Mouse (Mus musculus): ENCODE data around the gene Igflr1.

Igflr1 gene

GRCm38 (mm10) chr7:30588676-30589434 lies 23.6 kb downstream of the Igflr1 start, which contains the start of gene Kmt2b:
Kmt2b (minus strand) TSS chr7:30588726.
- peak; percentile 90 for DNase-seq (ENCODE audit: low read depth)

GRCm38 (mm10) chr7:30589435-30590301 lies 24.4 kb downstream of the Igflr1 start:
- DNase-seq (ENCODE audit: low read depth) = peak; percentile 71

- no peak for DNase-seq (ENCODE audit: low read depth)
Measured at GRCm38 (mm10) chr7:30590927-30591604, 25.8 kb downstream of the Igflr1 start.

- DNase-seq (ENCODE audit: low read depth) = no peak
Measured at GRCm38 (mm10) chr7:30591605-30591951, 26.4 kb downstream of the Igflr1 start.

- peak; percentile 21 for DNase-seq (ENCODE audit: low read depth)
Measured at GRCm38 (mm10) chr7:30592772-30593423, 27.7 kb downstream of the Igflr1 start.

GRCm38 (mm10) chr7:30593579-30594509 lies 28.6 kb downstream of the Igflr1 start:
- DNase-seq (ENCODE audit: low read depth) = no peak

GRCm38 (mm10) chr7:30594510-30595024 lies 29.3 kb downstream of the Igflr1 start:
- DNase-seq (ENCODE audit: low read depth) = no peak

- no peak for DNase-seq (ENCODE audit: low read depth)
Measured at GRCm38 (mm10) chr7:30596093-30596492, 30.9 kb downstream of the Igflr1 start.

GRCm38 (mm10) chr7:30596811-30597210 lies 31.6 kb downstream of the Igflr1 start:
- DNase-seq (ENCODE audit: low read depth) = no peak

GRCm38 (mm10) chr7:30598786-30599185 lies 33.6 kb downstream of the Igflr1 start, which contains the start of gene Zbtb32:
Zbtb32 (minus strand) TSS chr7:30598909.
- no peak for DNase-seq (ENCODE audit: low read depth)

GRCm38 (mm10) chr7:30599933-30600353 lies 34.7 kb downstream of the Igflr1 start:
- DNase-seq (ENCODE audit: low read depth) = peak; percentile 83

- no peak for DNase-seq (ENCODE audit: low read depth)
Measured at GRCm38 (mm10) chr7:30600651-30601050, 35.4 kb downstream of the Igflr1 start.

- DNase-seq (ENCODE audit: low read depth) = no peak
Measured at GRCm38 (mm10) chr7:30602583-30602982, 37.4 kb downstream of the Igflr1 start.

GRCm38 (mm10) chr7:30604424-30604823 lies 39.2 kb downstream of the Igflr1 start:
- no peak for DNase-seq (ENCODE audit: low read depth)

GRCm38 (mm10) chr7:30604944-30605343 lies 39.7 kb downstream of the Igflr1 start:
- DNase-seq (ENCODE audit: low read depth) = no peak

GRCm38 (mm10) chr7:30607706-30608309 lies 42.6 kb downstream of the Igflr1 start:
- no peak for DNase-seq (ENCODE audit: low read depth)

GRCm38 (mm10) chr7:30608476-30608875 lies 43.2 kb downstream of the Igflr1 start:
- no peak for DNase-seq (ENCODE audit: low read depth)

- no peak for DNase-seq (ENCODE audit: low read depth)
Measured at GRCm38 (mm10) chr7:30610043-30610442, 44.8 kb downstream of the Igflr1 start.

GRCm38 (mm10) chr7:30612654-30613402 lies 47.6 kb downstream of the Igflr1 start, which contains the start of gene Upk1a:
Upk1a (minus strand) TSS chr7:30612847.
- no peak for DNase-seq (ENCODE audit: low read depth)
